Mouse (Mus musculus): ENCODE results near the gene Rab42. TPM values are rescaled to one million over a fixed set of nuclear protein-coding genes. Genes with fewer than 3 reads are reported as not detected.

Gene Rab42
- polyA plus RNA-seq, 1 experiment from 2014 or later, result 1.2 TPM

- peak within 1 kb of the TSS; percentile 92 for H3K9ac ChIP-seq (ENCODE audit: low read length)
- H3K4me2 ChIP-seq (ENCODE audit: low read depth, low read length, severe bottlenecking), result peak within 1 kb of the TSS; percentile 81
- H3K4me3 ChIP-seq (ENCODE audit: low read depth, low read length), result peak within 1 kb of the TSS; percentile 70
- peak within 1 kb of the TSS; percentile 76 for H3K27ac ChIP-seq (ENCODE audit: low read depth, low read length)
- under 1% methylated on average over 52 of the region's 52 CpGs for WGBS
- DNase-seq (ENCODE audit: low spot score) (peak; percentile 97), ATAC-seq (replicated peaks; ENCODE audit: low FRiP score) (peak; percentile 98)
- H3K4me1 ChIP-seq (replicated peaks; ENCODE audit: control insufficient read depth, insufficient read depth, low read length), result peaks cover 4% of the 10 kb centered on the region
- H3K9me3 ChIP-seq (ENCODE audit: control insufficient read depth, low read length), result no peaks in the 10 kb centered on the region
- peaks cover 8% of the 10 kb centered on the region; the same call in 1 of the 2 replicates for H3K36me3 ChIP-seq (ENCODE audit: control insufficient read depth, insufficient read depth, low read length)
- no peaks in the 10 kb centered on the region for H3K27me3 ChIP-seq (ENCODE audit: control insufficient read depth, insufficient read depth, low read length)
Measured at GRCm38 (mm10) chr4:132329115-132329834, 26.1 kb upstream of the Rab42 start, which contains the start of gene Trnau1ap. Trnau1ap (minus strand) TSS chr4:132329538.

GRCm38 (mm10) chr4:132328391-132328982 is 25.3 kb upstream of the Rab42 start:
- H3K27me3 ChIP-seq (ENCODE audit: control insufficient read depth, insufficient read depth, low read length), result no peaks in the 10 kb centered on the region
- H3K4me2 ChIP-seq (ENCODE audit: low read depth, low read length, severe bottlenecking), result peak overlapping the region; percentile 81
- H3K36me3 ChIP-seq (ENCODE audit: control insufficient read depth, insufficient read depth, low read length), result peaks cover 9% of the 10 kb centered on the region; the same call in 1 of the 2 replicates
- ATAC-seq (replicated peaks; ENCODE audit: low FRiP score), result no peak
- no peak overlapping the region for H3K27ac ChIP-seq (ENCODE audit: low read depth, low read length)
- peaks cover 4% of the 10 kb centered on the region for H3K4me1 ChIP-seq (replicated peaks; ENCODE audit: control insufficient read depth, insufficient read depth, low read length)
- H3K9me3 ChIP-seq (ENCODE audit: control insufficient read depth, low read length), result no peaks in the 10 kb centered on the region
- peak overlapping the region; percentile 70 for H3K4me3 ChIP-seq (ENCODE audit: low read depth, low read length)
- peak overlapping the region; percentile 92 for H3K9ac ChIP-seq (ENCODE audit: low read length)
- DNase-seq (ENCODE audit: low spot score), result no peak
- 44% methylated on average over 14 of the region's 14 CpGs for WGBS

GRCm38 (mm10) chr4:132326481-132326880 is 23.3 kb upstream of the Rab42 start:
- ATAC-seq (replicated peaks; ENCODE audit: low FRiP score) (no peak), DNase-seq (ENCODE audit: low spot score) (no peak)
- 79% methylated on average over 5 of the region's 5 CpGs for WGBS
- no peak overlapping the region for H3K9ac ChIP-seq (ENCODE audit: low read length)
- no peak overlapping the region for H3K27ac ChIP-seq (ENCODE audit: low read depth, low read length)
- no peaks in the 10 kb centered on the region for H3K27me3 ChIP-seq (ENCODE audit: control insufficient read depth, insufficient read depth, low read length)
- peaks cover 6% of the 10 kb centered on the region; the same call in 1 of the 2 replicates for H3K36me3 ChIP-seq (ENCODE audit: control insufficient read depth, insufficient read depth, low read length)
- no peaks in the 10 kb centered on the region for H3K9me3 ChIP-seq (ENCODE audit: control insufficient read depth, low read length)
- H3K4me1 ChIP-seq (replicated peaks; ENCODE audit: control insufficient read depth, insufficient read depth, low read length), result peaks cover 4% of the 10 kb centered on the region
- H3K4me3 ChIP-seq (ENCODE audit: low read depth, low read length), result no peak overlapping the region
- no peak overlapping the region for H3K4me2 ChIP-seq (ENCODE audit: low read depth, low read length, severe bottlenecking)

- no peak for ATAC-seq (replicated peaks; ENCODE audit: low FRiP score)
- 86% methylated on average over 8 of the region's 8 CpGs for WGBS
- no peak for DNase-seq (ENCODE audit: low spot score)
- no peak overlapping the region for H3K4me2 ChIP-seq (ENCODE audit: low read depth, low read length, severe bottlenecking)
- no peaks in the 10 kb centered on the region for H3K9me3 ChIP-seq (ENCODE audit: control insufficient read depth, low read length)
- H3K27ac ChIP-seq (ENCODE audit: low read depth, low read length), result no peak overlapping the region
- no peaks in the 10 kb centered on the region for H3K4me1 ChIP-seq (replicated peaks; ENCODE audit: control insufficient read depth, insufficient read depth, low read length)
- H3K27me3 ChIP-seq (ENCODE audit: control insufficient read depth, insufficient read depth, low read length), result no peaks in the 10 kb centered on the region
- peaks cover 6% of the 10 kb centered on the region; the same call in 1 of the 2 replicates for H3K36me3 ChIP-seq (ENCODE audit: control insufficient read depth, insufficient read depth, low read length)
- no peak overlapping the region for H3K4me3 ChIP-seq (ENCODE audit: low read depth, low read length)
- no peak overlapping the region for H3K9ac ChIP-seq (ENCODE audit: low read length)
Measured at GRCm38 (mm10) chr4:132315711-132316110, 12.5 kb upstream of the Rab42 start.

- H3K4me2 ChIP-seq (ENCODE audit: low read depth, low read length, severe bottlenecking), result no peak overlapping the region
- no peaks in the 10 kb centered on the region for H3K9me3 ChIP-seq (ENCODE audit: control insufficient read depth, low read length)
- no peaks in the 10 kb centered on the region for H3K27me3 ChIP-seq (ENCODE audit: control insufficient read depth, insufficient read depth, low read length)
- no peak for ATAC-seq (replicated peaks; ENCODE audit: low FRiP score)
- DNase-seq (ENCODE audit: low spot score), result no peak
- H3K36me3 ChIP-seq (ENCODE audit: control insufficient read depth, insufficient read depth, low read length), result peaks cover 11% of the 10 kb centered on the region; the same call in 1 of the 2 replicates
- no peak overlapping the region for H3K27ac ChIP-seq (ENCODE audit: low read depth, low read length)
- H3K9ac ChIP-seq (ENCODE audit: low read length), result no peak overlapping the region
- WGBS, result 88% methylated on average over 5 of the region's 5 CpGs
- H3K4me1 ChIP-seq (replicated peaks; ENCODE audit: control insufficient read depth, insufficient read depth, low read length), result no peaks in the 10 kb centered on the region; the same call in 1 of the 2 replicates
- no peak overlapping the region for H3K4me3 ChIP-seq (ENCODE audit: low read depth, low read length)
Measured at GRCm38 (mm10) chr4:132312627-132313026, 9.4 kb upstream of the Rab42 start.

GRCm38 (mm10) chr4:132311801-132312200 is 8.6 kb upstream of the Rab42 start:
- no peak for ATAC-seq (replicated peaks; ENCODE audit: low FRiP score)
- Histone ChIP-seq H3K9ac (ENCODE audit: low read length) (no peak overlapping the region), H3K4me2 (ENCODE audit: low read depth, low read length, severe bottlenecking) (no peak overlapping the region), H3K27ac (ENCODE audit: low read depth, low read length) (no peak overlapping the region), H3K4me1 (replicated peaks; ENCODE audit: control insufficient read depth, insufficient read depth, low read length) (no peaks in the 10 kb centered on the region; the same call in 1 of the 2 replicates), H3K4me3 (ENCODE audit: low read depth, low read length) (no peak overlapping the region), H3K9me3 (ENCODE audit: control insufficient read depth, low read length) (no peaks in the 10 kb centered on the region), H3K27me3 (ENCODE audit: control insufficient read depth, insufficient read depth, low read length) (no peaks in the 10 kb centered on the region), H3K36me3 (ENCODE audit: control insufficient read depth, insufficient read depth, low read length) (peaks cover 11% of the 10 kb centered on the region; the same call in 1 of the 2 replicates)
- no peak for DNase-seq (ENCODE audit: low spot score)
- WGBS, result 42% methylated on average over 3 of the region's 3 CpGs

- H3K36me3 ChIP-seq (ENCODE audit: control insufficient read depth, insufficient read depth, low read length), result peaks cover 11% of the 10 kb centered on the region; the same call in 1 of the 2 replicates
- ATAC-seq (replicated peaks; ENCODE audit: low FRiP score) (no peak), DNase-seq (ENCODE audit: low spot score) (no peak)
- H3K4me2 ChIP-seq (ENCODE audit: low read depth, low read length, severe bottlenecking), result no peak overlapping the region
- no peak overlapping the region for H3K4me3 ChIP-seq (ENCODE audit: low read depth, low read length)
- H3K27ac ChIP-seq (ENCODE audit: low read depth, low read length), result no peak overlapping the region
- H3K4me1 ChIP-seq (replicated peaks; ENCODE audit: control insufficient read depth, insufficient read depth, low read length), result no peaks in the 10 kb centered on the region; the same call in 1 of the 2 replicates
- no peaks in the 10 kb centered on the region for H3K9me3 ChIP-seq (ENCODE audit: control insufficient read depth, low read length)
- H3K27me3 ChIP-seq (ENCODE audit: control insufficient read depth, insufficient read depth, low read length), result no peaks in the 10 kb centered on the region
- H3K9ac ChIP-seq (ENCODE audit: low read length), result no peak overlapping the region
- WGBS, result 28% methylated on average over 1 of the region's 1 CpGs
Measured at GRCm38 (mm10) chr4:132311209-132311608, 8.0 kb upstream of the Rab42 start.

GRCm38 (mm10) chr4:132309849-132310472 is 6.8 kb upstream of the Rab42 start:
- peak overlapping the region; percentile 72 for H3K4me2 ChIP-seq (ENCODE audit: low read depth, low read length, severe bottlenecking)
- H3K4me1 ChIP-seq (replicated peaks; ENCODE audit: control insufficient read depth, insufficient read depth, low read length), result no peaks in the 10 kb centered on the region; the same call in 1 of the 2 replicates
- ATAC-seq (replicated peaks; ENCODE audit: low FRiP score) (0 out of 2 replicates have a peak, but pooled peaks have one; percentile 50), DNase-seq (ENCODE audit: low spot score) (no peak)
- peak overlapping the region; percentile 87 for H3K9ac ChIP-seq (ENCODE audit: low read length)
- WGBS, result 32% methylated on average over 10 of the region's 10 CpGs
- peak overlapping the region; percentile 73 for H3K4me3 ChIP-seq (ENCODE audit: low read depth, low read length)
- H3K27ac ChIP-seq (ENCODE audit: low read depth, low read length), result peak overlapping the region; percentile 74
- no peaks in the 10 kb centered on the region for H3K9me3 ChIP-seq (ENCODE audit: control insufficient read depth, low read length)
- H3K27me3 ChIP-seq (ENCODE audit: control insufficient read depth, insufficient read depth, low read length), result no peaks in the 10 kb centered on the region
- H3K36me3 ChIP-seq (ENCODE audit: control insufficient read depth, insufficient read depth, low read length), result peaks cover 11% of the 10 kb centered on the region; the same call in 1 of the 2 replicates

Measured in forebrain, embryonic 11.5 days (tissue).